Mouse (Mus musculus) CH12.LX (cell line): Measurements from ENCODE around the gene Trpc4ap. TPM values are rescaled to one million over a fixed set of nuclear protein-coding genes. Genes with fewer than 3 reads are reported as not detected.

Experiments
- DNase-seq: peaks from one replicate; pipeline ENCODE4 v3.0.0-alpha.2; 2013; ENCODE audit errors: extremely low read depth
- H3K27ac ChIP-seq: 2 replicates; pipeline ENCODE4 v1.5.1; 2012; ENCODE audit warnings: low read depth, mild to moderate bottlenecking, control low read depth, moderate library complexity; ENCODE audit not compliant: insufficient read depth
- H3K27me3 ChIP-seq: replicated peaks from 2 replicates; pipeline ENCODE3; 2012; ENCODE audit warnings: inconsistent platforms
- H3K36me3 ChIP-seq, 2 experiments: replicated peaks in 1 of 2; 2 replicates each; pipeline versions ENCODE3 to v1.6.1; 2012; ENCODE audit warnings: inconsistent platforms in 1 of 2, low read length in 1 of 2, mild to moderate bottlenecking in 1 of 2, mixed read lengths in 1 of 2, moderate library complexity in 1 of 2; ENCODE audit not compliant: control insufficient read depth in 1 of 2, insufficient read depth in 1 of 2
- H3K4me1 ChIP-seq, 2 experiments: 2 replicates each; pipeline ENCODE4 v1.6.1; 2012; ENCODE audit warnings: inconsistent platforms in 1 of 2, moderate library complexity in 1 of 2; ENCODE audit not compliant: insufficient read depth in 2 of 2, control insufficient read depth in 1 of 2
- H3K4me2 ChIP-seq: 2 replicates; pipeline ENCODE4 v1.6.1; 2012; ENCODE audit warnings: low read depth, mild to moderate bottlenecking, control low read depth; ENCODE audit not compliant: poor library complexity, insufficient read depth, severe bottlenecking
- H3K4me3 ChIP-seq, 3 experiments: fragments of 150-350 bp in 1 of 3; sonication (generic) in 1 of 3; replicated peaks in 1 of 3; 2 replicates each; pipeline versions ENCODE3 to v1.5.1; 2011 to 2012; ENCODE audit warnings: low read depth in 2 of 3, low read length in 2 of 3, mild to moderate bottlenecking in 2 of 3, moderate library complexity in 2 of 3, control low read depth in 1 of 3, improper control_type of control experiment in 1 of 3, inconsistent platforms in 1 of 3, mixed read lengths in 1 of 3; ENCODE audit not compliant: poor library complexity in 1 of 3
- H3K79me2 ChIP-seq: replicated peaks from 2 replicates; pipeline ENCODE4 v1.6.1; 2012; ENCODE audit warnings: mild to moderate bottlenecking, moderate library complexity; ENCODE audit not compliant: control insufficient read depth, poor library complexity, insufficient read depth, severe bottlenecking; ENCODE audit errors: extremely low read depth
- H3K9ac ChIP-seq: 2 replicates; pipeline ENCODE4 v1.6.1; 2012; ENCODE audit warnings: low read depth, mild to moderate bottlenecking, control low read depth, moderate library complexity; ENCODE audit not compliant: insufficient read depth
- H3K9me3 ChIP-seq: replicated peaks from 2 replicates; pipeline ENCODE3; 2012; ENCODE audit warnings: low read length, inconsistent platforms, mixed read lengths
- CHD1 ChIP-seq: IDR thresholded peaks from 2 replicates; pipeline ENCODE4 v1.6.1; 2012; ENCODE audit warnings: low read depth, low read length, improper control_type of control experiment, inconsistent platforms
- E2F4 ChIP-seq: IDR thresholded peaks from 2 replicates; pipeline ENCODE4 v1.6.1; 2011; ENCODE audit warnings: low read depth, low read length, improper control_type of control experiment; ENCODE audit not compliant: insufficient replicate concordance
- ELF1 ChIP-seq: IDR thresholded peaks from 2 replicates; pipeline ENCODE4 v1.6.1; 2014; ENCODE audit warnings: low read depth, mild to moderate bottlenecking, inconsistent platforms, low read length, improper control_type of control experiment
- EP300 ChIP-seq: IDR thresholded peaks from 2 replicates; pipeline ENCODE4 v1.6.1; 2011; ENCODE audit warnings: low read length, improper control_type of control experiment
- GABPA ChIP-seq: IDR thresholded peaks from 2 replicates; pipeline ENCODE4 v1.6.1; 2012; ENCODE audit warnings: low read depth, low read length, improper control_type of control experiment, inconsistent platforms; ENCODE audit not compliant: insufficient replicate concordance
- HCFC1 ChIP-seq: IDR thresholded peaks from 2 replicates; pipeline ENCODE4 v1.6.1; 2012; ENCODE audit warnings: low read depth, mild to moderate bottlenecking, inconsistent platforms, low read length, improper control_type of control experiment
- IRF4 ChIP-seq: IDR thresholded peaks from 2 replicates; pipeline ENCODE4 v1.6.1; 2014; ENCODE audit warnings: low read depth, mild to moderate bottlenecking, inconsistent platforms, low read length, improper control_type of control experiment
- KAT2A ChIP-seq: IDR thresholded peaks from 2 replicates; pipeline ENCODE4 v1.6.1; 2012; ENCODE audit warnings: low read length, improper control_type of control experiment, inconsistent platforms; ENCODE audit not compliant: insufficient replicate concordance
- MAZ ChIP-seq: IDR thresholded peaks from 2 replicates; pipeline ENCODE4 v1.6.1; 2012; ENCODE audit warnings: low read depth, mild to moderate bottlenecking, inconsistent platforms, low read length, improper control_type of control experiment, moderate library complexity
- MEF2A ChIP-seq: IDR thresholded peaks from 2 replicates; pipeline ENCODE4 v1.6.1; 2014; ENCODE audit warnings: low read depth, mild to moderate bottlenecking, inconsistent platforms, low read length, improper control_type of control experiment, borderline replicate concordance
- MXI1 ChIP-seq: IDR thresholded peaks from 2 replicates; pipeline ENCODE4 v1.6.1; 2011; ENCODE audit warnings: mild to moderate bottlenecking, low read depth, low read length, improper control_type of control experiment
- MYC ChIP-seq: IDR thresholded peaks from 2 replicates; pipeline ENCODE4 v1.6.1; 2011; ENCODE audit warnings: low read depth, mild to moderate bottlenecking, improper control_type of control experiment, low read length
- NRF1 ChIP-seq: IDR thresholded peaks from 2 replicates; pipeline ENCODE4 v1.6.1; 2014; ENCODE audit warnings: low read depth, mild to moderate bottlenecking, inconsistent platforms, low read length, improper control_type of control experiment, moderate library complexity
- POLR2A ChIP-seq: IDR thresholded peaks from 2 replicates; pipeline ENCODE4 v1.6.1; 2011; ENCODE audit warnings: low read depth, mild to moderate bottlenecking, improper control_type of control experiment, low read length
- POLR2AphosphoS2 ChIP-seq: IDR thresholded peaks from 2 replicates; pipeline ENCODE4 v1.6.1; 2011; ENCODE audit warnings: low read depth, low read length, improper control_type of control experiment
- RAD21 ChIP-seq: IDR thresholded peaks from 2 replicates; pipeline ENCODE4 v1.6.1; 2011; ENCODE audit warnings: low read depth, mild to moderate bottlenecking, low read length, improper control_type of control experiment, moderate library complexity
- RCOR1 ChIP-seq: conservative IDR thresholded peaks from 2 replicates; pipeline ENCODE4 v1.6.1; 2012; ENCODE audit warnings: low read depth, mild to moderate bottlenecking, inconsistent platforms, low read length, improper control_type of control experiment
- TCF12 ChIP-seq: IDR thresholded peaks from 2 replicates; pipeline ENCODE4 v1.6.1; 2014; ENCODE audit warnings: low read depth, mild to moderate bottlenecking, inconsistent platforms, low read length, improper control_type of control experiment
- UBTF ChIP-seq: IDR thresholded peaks from 2 replicates; pipeline ENCODE4 v1.6.1; 2012; ENCODE audit warnings: low read depth, mild to moderate bottlenecking, inconsistent platforms, low read length, improper control_type of control experiment, moderate library complexity
- ZMIZ1 ChIP-seq: IDR thresholded peaks from 2 replicates; pipeline ENCODE4 v1.6.1; 2012; ENCODE audit warnings: low read depth, mild to moderate bottlenecking, inconsistent platforms, low read length, improper control_type of control experiment
- dilution Hi-C: fragments of 300-500 bp; cut with MboI; formaldehyde crosslinking; loops from 2 replicates; pipeline ENCODE4 v1.14.3; 2020; ENCODE audit warnings: low sequenced_read_pairs; ENCODE audit not compliant: extremely low pct_unique_long_range_greater_than_20kb, extremely low pct_ligation_motif_present
- in situ Hi-C: fragments of 300-500 bp; cut with MboI; formaldehyde crosslinking; loops from 3 replicates; pipeline ENCODE4 v1.14.3; 2019; ENCODE audit warnings: low sequenced_read_pairs, low pct_ligation_motif_present, low pct_unique_long_range_greater_than_20kb, mixed read lengths
- polyA plus RNA-seq: library from polyadenylated mRNA; unstranded; fragments of >175 nt; gene quantifications from 2 replicates; pipeline ENCODE4 v1.2.1, GENCODE M21; 2012; ENCODE audit warnings: low read depth; ENCODE audit not compliant: insufficient read length
- total RNA-seq, 2 experiments: library from RNA; depleted of rRNA; stranded (reverse); fragments of 300-350 nt in 1 of 2; fragments of >200 nt in 1 of 2; gene quantifications; 2 replicates each; pipeline ENCODE4 v1.2.3; 2012 to 2014

Gene Trpc4ap
- total and polyA plus RNA-seq, 3 experiments: 52.8 to 105 (median 55.8) TPM

DNA sequence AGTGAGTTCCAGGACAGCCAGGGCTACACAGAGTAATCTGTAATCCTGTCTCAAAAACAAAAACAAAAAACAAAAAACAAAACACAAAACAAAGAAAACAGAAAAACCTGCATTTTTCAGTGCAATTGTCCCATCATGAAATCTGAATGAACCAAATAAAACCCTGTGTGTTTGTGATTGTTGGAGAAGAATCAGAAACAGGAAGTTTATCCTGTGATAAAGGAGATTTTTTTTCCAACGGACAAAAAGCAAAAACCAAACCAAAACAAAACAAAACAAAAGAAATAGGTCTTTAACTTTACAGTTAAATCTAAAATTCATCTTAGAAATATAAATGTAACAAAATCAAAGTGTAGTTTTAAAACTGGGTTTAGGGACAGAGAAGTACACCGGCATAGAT lies 2.4 kb upstream of the Trpc4ap start:
- dilution Hi-C loops (no loop called here), in situ Hi-C loops (loop anchor here (25.0 kb wide), 1 partner anchor 243 kb away; the partner anchor contains the start of genes Gdf5, Gm15557 and Uqcc1)
- peaks cover 20% of the 10 kb centered on the region for H3K79me2 ChIP-seq

GRCm38 (mm10) chr2:155693136-155693535 lies 952 bp upstream of the Trpc4ap start:
- H3K27me3 ChIP-seq: no peaks in the 10 kb centered on the region
- peaks cover 2 to 28% of the 10 kb centered on the region in 2 experiments; a peak in 2 of 4 replicates for H3K4me1 ChIP-seq
- peaks cover 0 to 2% of the 10 kb centered on the region in 2 experiments for H3K36me3 ChIP-seq
- H3K79me2 ChIP-seq: peaks cover 28% of the 10 kb centered on the region
- in situ Hi-C loops (loop anchor here (25.0 kb wide), 1 partner anchor 244 kb away; the partner anchor contains the start of genes Gdf5, Gm15557 and Uqcc1), dilution Hi-C loops (no loop called here)
- no peak overlapping the region for H3K4me3 ChIP-seq
- no peak overlapping the region for H3K4me2 ChIP-seq
- DNase-seq: no peak
- H3K9ac ChIP-seq: no peak overlapping the region
- TF ChIP-seq TCF12: no peak
- no peak for TF ChIP-seq EP300
- TF ChIP-seq UBTF: no peak
- no peak for TF ChIP-seq MYC
- no peak for TF ChIP-seq HCFC1
- TF ChIP-seq RCOR1: no peak
- no peak for TF ChIP-seq MEF2A
- no peak for TF ChIP-seq CHD1
- TF ChIP-seq GABPA: no peak
- TF ChIP-seq POLR2AphosphoS2: no peak
- TF ChIP-seq E2F4: no peak
- no peak for TF ChIP-seq RAD21
- TF ChIP-seq MXI1: no peak
- no peak for TF ChIP-seq MAZ
- H3K27ac ChIP-seq: no peak overlapping the region
- no peaks in the 10 kb centered on the region for H3K9me3 ChIP-seq

More for the DNA sequence above, 2.4 kb upstream of the Trpc4ap start:
- no peak overlapping the region for H3K4me3 ChIP-seq
- H3K9ac ChIP-seq: no peak overlapping the region
- H3K27ac ChIP-seq: no peak overlapping the region
- H3K4me1 ChIP-seq: peaks cover 2 to 22% of the 10 kb centered on the region in 2 experiments; a peak in 2 of 4 replicates
- no peaks in the 10 kb centered on the region for H3K9me3 ChIP-seq
- no peaks in the 10 kb centered on the region for H3K36me3 ChIP-seq
- H3K27me3 ChIP-seq: no peaks in the 10 kb centered on the region
- TF ChIP-seq ELF1 (no peak), RAD21 (no peak), NRF1 (no peak), TCF12 (no peak), KAT2A (no peak), POLR2A (no peak), ZMIZ1 (no peak), EP300 (no peak), IRF4 (no peak)
- TF ChIP-seq, all 38 proteins: peak for 0
- no peak overlapping the region for H3K4me2 ChIP-seq
- no peak for DNase-seq
